Mouse (Mus musculus): ENCODE results near the gene Prmt3. TPM values are rescaled to one million over a fixed set of nuclear protein-coding genes. Genes with fewer than 3 reads are reported as not detected.
A peak's percentile ranks its signal among the peaks of the same experiment; 100 is the strongest.

Prmt3 gene
- polyA plus RNA-seq (2012; rRNA removed), result 9.2 and 12.2 TPM in 2 replicates
- polyA plus RNA-seq (2014; fragmentation: Nextera tagmentation; extraction: Ambion mirVana), result 20.1 and 25.7 TPM in 2 replicates

GRCm38 (mm10) chr7:49778114-49778901 is at the start of gene Prmt3:
TSS of gene Prmt3 (plus strand) at chr7:49778346.
- Histone ChIP-seq H3K4me2 (ENCODE audit: low read depth) (peak within 1 kb of the TSS; percentile 77), H3K36me3 (replicated peaks; ENCODE audit: control insufficient read depth, insufficient read depth, low read depth) (peaks cover 6% of the 10 kb centered on the region), H3K27ac (peak within 1 kb of the TSS; percentile 49), H3K9me3 (ENCODE audit: control insufficient read depth, low read length) (no peaks in the 10 kb centered on the region), H3K4me1 (replicated peaks; ENCODE audit: control insufficient read depth in 2 of 2, insufficient read depth in 2 of 2, low read length in 1 of 2) (peaks cover 7 to 10% of the 10 kb centered on the region in 2 experiments), H3K27me3 (ENCODE audit: control insufficient read depth, insufficient read depth, low read length) (no peaks in the 10 kb centered on the region), H3K4me3 (ENCODE audit: insufficient read depth in 1 of 2, low read depth in 2 of 2, low read length in 2 of 2) (peak within 1 kb of the TSS; percentile 61 to 85), H3K9ac (replicated peaks) (peak within 1 kb of the TSS; percentile 82)
- DNase-seq (ENCODE audit: low read depth in 3 of 3, low spot score in 3 of 3) (peak; percentile 88 to 91 (median 90)), ATAC-seq (ENCODE audit: insufficient read depth) (peak; percentile 87)
- peak; percentile 98 for TF ChIP-seq CTCF (IDR thresholded peaks at IDR 0.05; ENCODE audit: low read depth)
- TF ChIP-seq EP300 (IDR thresholded peaks at IDR 0.05; ENCODE audit: low read depth), result no peak
- under 1% methylated on average over 83 of the region's 92 CpGs for WGBS (ENCODE audit: insufficient replicate concordance)

- WGBS (ENCODE audit: insufficient replicate concordance), result 45% methylated on average over 4 of the region's 4 CpGs
- peaks cover 0 to 5% of the 10 kb centered on the region in 2 experiments; a peak in 2 of 4 replicates for H3K4me1 ChIP-seq (replicated peaks; ENCODE audit: control insufficient read depth in 2 of 2, insufficient read depth in 2 of 2, low read length in 1 of 2)
- no peaks in the 10 kb centered on the region for H3K27me3 ChIP-seq (ENCODE audit: control insufficient read depth, insufficient read depth, low read length)
- no peaks in the 10 kb centered on the region for H3K36me3 ChIP-seq (replicated peaks; ENCODE audit: control insufficient read depth, insufficient read depth, low read depth)
- TF ChIP-seq CTCF (IDR thresholded peaks at IDR 0.05; ENCODE audit: low read depth) (no peak), EP300 (IDR thresholded peaks at IDR 0.05; ENCODE audit: low read depth) (no peak)
- no peak overlapping the region for H3K4me2 ChIP-seq (ENCODE audit: low read depth)
- no peak overlapping the region for H3K27ac ChIP-seq
- ATAC-seq (ENCODE audit: insufficient read depth), result no peak
- H3K4me3 ChIP-seq (ENCODE audit: insufficient read depth in 1 of 2, low read depth in 2 of 2, low read length in 2 of 2), result no peak overlapping the region
- H3K9ac ChIP-seq (replicated peaks), result no peak overlapping the region
- H3K9me3 ChIP-seq (ENCODE audit: control insufficient read depth, low read length), result no peaks in the 10 kb centered on the region
- DNase-seq (ENCODE audit: low read depth in 3 of 3, low spot score in 3 of 3), result no peak
Observed at GRCm38 (mm10) chr7:49734342-49734741, 43.8 kb upstream of the Prmt3 start.

- Histone ChIP-seq H3K36me3 (replicated peaks; ENCODE audit: control insufficient read depth, insufficient read depth, low read depth) (no peaks in the 10 kb centered on the region), H3K4me1 (replicated peaks; ENCODE audit: control insufficient read depth in 2 of 2, insufficient read depth in 2 of 2, low read length in 1 of 2) (peaks cover 0 to 3% of the 10 kb centered on the region in 2 experiments; a peak in 2 of 4 replicates), H3K27me3 (ENCODE audit: control insufficient read depth, insufficient read depth, low read length) (no peaks in the 10 kb centered on the region), H3K9ac (replicated peaks) (no peak overlapping the region), H3K9me3 (ENCODE audit: control insufficient read depth, low read length) (no peaks in the 10 kb centered on the region), H3K4me3 (ENCODE audit: insufficient read depth in 1 of 2, low read depth in 2 of 2, low read length in 2 of 2) (no peak overlapping the region), H3K4me2 (ENCODE audit: low read depth) (no peak overlapping the region), H3K27ac (no peak overlapping the region)
- DNase-seq (ENCODE audit: low read depth in 3 of 3, low spot score in 3 of 3), result no peak
- TF ChIP-seq CTCF (IDR thresholded peaks at IDR 0.05; ENCODE audit: low read depth) (no peak), EP300 (IDR thresholded peaks at IDR 0.05; ENCODE audit: low read depth) (no peak)
- ATAC-seq (ENCODE audit: insufficient read depth), result no peak
- 66% methylated on average over 8 of the region's 8 CpGs for WGBS (ENCODE audit: insufficient replicate concordance)
Observed at GRCm38 (mm10) chr7:49739448-49739847, 38.7 kb upstream of the Prmt3 start.

GRCm38 (mm10) chr7:49741474-49741873 is 36.7 kb upstream of the Prmt3 start:
- Histone ChIP-seq H3K4me2 (ENCODE audit: low read depth) (no peak overlapping the region), H3K4me3 (ENCODE audit: insufficient read depth in 1 of 2, low read depth in 2 of 2, low read length in 2 of 2) (no peak overlapping the region), H3K36me3 (replicated peaks; ENCODE audit: control insufficient read depth, insufficient read depth, low read depth) (no peaks in the 10 kb centered on the region), H3K27me3 (ENCODE audit: control insufficient read depth, insufficient read depth, low read length) (no peaks in the 10 kb centered on the region), H3K9me3 (ENCODE audit: control insufficient read depth, low read length) (no peaks in the 10 kb centered on the region), H3K4me1 (replicated peaks; ENCODE audit: control insufficient read depth in 2 of 2, insufficient read depth in 2 of 2, low read length in 1 of 2) (no peaks in the 10 kb centered on the region), H3K27ac (no peak overlapping the region), H3K9ac (replicated peaks) (no peak overlapping the region)
- DNase-seq (ENCODE audit: low read depth in 3 of 3, low spot score in 3 of 3), result no peak
- no peak for ATAC-seq (ENCODE audit: insufficient read depth)
- 10% methylated on average over 5 of the region's 5 CpGs for WGBS (ENCODE audit: insufficient replicate concordance)
- TF ChIP-seq EP300 (IDR thresholded peaks at IDR 0.05; ENCODE audit: low read depth), result no peak
- TF ChIP-seq CTCF (IDR thresholded peaks at IDR 0.05; ENCODE audit: low read depth), result no peak

- WGBS (ENCODE audit: insufficient replicate concordance), result 20% methylated on average over 10 of the region's 10 CpGs
Observed at GRCm38 (mm10) chr7:49741923-49742322, 36.2 kb upstream of the Prmt3 start.

More at GRCm38 (mm10) chr7:49741923-49742322, 36.2 kb upstream of the Prmt3 start:
- Histone ChIP-seq H3K9me3 (ENCODE audit: control insufficient read depth, low read length) (no peaks in the 10 kb centered on the region), H3K36me3 (replicated peaks; ENCODE audit: control insufficient read depth, insufficient read depth, low read depth) (no peaks in the 10 kb centered on the region), H3K27ac (no peak overlapping the region), H3K4me1 (replicated peaks; ENCODE audit: control insufficient read depth in 2 of 2, insufficient read depth in 2 of 2, low read length in 1 of 2) (no peaks in the 10 kb centered on the region), H3K27me3 (ENCODE audit: control insufficient read depth, insufficient read depth, low read length) (no peaks in the 10 kb centered on the region), H3K4me3 (ENCODE audit: insufficient read depth in 1 of 2, low read depth in 2 of 2, low read length in 2 of 2) (no peak overlapping the region), H3K4me2 (ENCODE audit: low read depth) (no peak overlapping the region), H3K9ac (replicated peaks) (no peak overlapping the region)
- ATAC-seq (ENCODE audit: insufficient read depth) (no peak), DNase-seq (ENCODE audit: low read depth in 3 of 3, low spot score in 3 of 3) (no peak)
- TF ChIP-seq EP300 (IDR thresholded peaks at IDR 0.05; ENCODE audit: low read depth) (no peak), CTCF (IDR thresholded peaks at IDR 0.05; ENCODE audit: low read depth) (no peak)
